Mouse (Mus musculus) erythroid progenitor cell, adult 5-6 weeks (primary cell): ENCODE measurements around the gene Evx2. TPM values are rescaled to one million over a fixed set of nuclear protein-coding genes. Genes with fewer than 3 reads are reported as not detected.

Source experiments
- ATAC-seq: replicated peaks from 2 replicates; pipeline ENCODE4 v1.8.0; 2016; ENCODE audit warnings: moderate number of reproducible peaks, mild to moderate bottlenecking, moderate TSS enrichment, inconsistent platforms; ENCODE audit not compliant: poor library complexity, low FRiP score, severe bottlenecking
- total RNA-seq, 2 experiments: library from RNA; stranded (forward) in 1 of 2; stranded (reverse) in 1 of 2; fragments of 150-400 nt in 1 of 2; fragments of 186-747, 209-891 nt in 1 of 2; gene quantifications; 2 replicates each; pipeline versions ENCODE4 v1.2.3 to v1.2.4; 2015 to 2017; ENCODE audit warnings: low replicate concordance in 2 of 2

The Evx2 gene
- total RNA-seq (2015; ENCODE audit: low replicate concordance) (not detected in 2 replicates), total RNA-seq (2017; ENCODE audit: low replicate concordance) (not detected in 2 replicates)

- ATAC-seq, result no peak
These were observed at the start of gene Evx2 for GRCm38 (mm10) chr2:74659507-74660005. Gene Evx2, minus strand, starts transcription at chr2:74659557.

- ATAC-seq, result no peak
These were observed 49.3 kb upstream of the Evx2 start for GRCm38 (mm10) chr2:74708676-74709075.

- ATAC-seq, result no peak
These were observed 48.2 kb upstream of the Evx2 start for GRCm38 (mm10) chr2:74707599-74707998.

- no peak for ATAC-seq
These were observed 47.1 kb upstream of the Evx2 start for GRCm38 (mm10) chr2:74706393-74706960.

GRCm38 (mm10) chr2:74705467-74706089 lies 46.2 kb upstream of the Evx2 start:
- ATAC-seq, result no peak

GRCm38 (mm10) chr2:74704999-74705466 lies 45.7 kb upstream of the Evx2 start:
- ATAC-seq, result no peak

- no peak for ATAC-seq
These were observed 45.1 kb upstream of the Evx2 start, which contains the start of gene Hoxd8 for GRCm38 (mm10) chr2:74704393-74704998. Gene Hoxd8, plus strand, starts transcription at chr2:74704615.

GRCm38 (mm10) chr2:74703720-74704392 lies 44.5 kb upstream of the Evx2 start:
- no peak for ATAC-seq

GRCm38 (mm10) chr2:74703317-74703716 lies 44.0 kb upstream of the Evx2 start:
- no peak for ATAC-seq

- ATAC-seq, result no peak
These were observed 43.5 kb upstream of the Evx2 start for GRCm38 (mm10) chr2:74702820-74703219.

- ATAC-seq, result no peak
These were observed 42.8 kb upstream of the Evx2 start for GRCm38 (mm10) chr2:74701949-74702819.

- ATAC-seq, result no peak
These were observed 41.3 kb upstream of the Evx2 start for GRCm38 (mm10) chr2:74700546-74701112.

- no peak for ATAC-seq
These were observed 40.5 kb upstream of the Evx2 start for GRCm38 (mm10) chr2:74699664-74700545.

- ATAC-seq, result no peak
These were observed 39.7 kb upstream of the Evx2 start for GRCm38 (mm10) chr2:74699053-74699430.

GRCm38 (mm10) chr2:74698201-74699052 lies 39.1 kb upstream of the Evx2 start:
- ATAC-seq, result no peak

- ATAC-seq, result no peak
These were observed 38.3 kb upstream of the Evx2 start, which contains the start of gene Hoxd9 for GRCm38 (mm10) chr2:74697567-74698121. Gene Hoxd9, plus strand, starts transcription at chr2:74697727.
